Mouse (Mus musculus) spleen, adult 2 months (tissue): ENCODE measurements around the gene Usp30. TPM values are rescaled to one million over a fixed set of nuclear protein-coding genes. Genes with fewer than 3 reads are reported as not detected.

Experiments
- DNase-seq, 2 experiments: peaks; one replicate each; pipeline versions ENCODE4 v3.0.0 to v3.0.0-alpha.2; 2012 to 2021; ENCODE audit warnings: low spot score in 2 of 2, low read depth in 1 of 2
- H3K27ac ChIP-seq: fragments of 200-500 bp; 2 replicates; pipeline ENCODE4 v1.5.1; 2012; ENCODE audit warnings: low read length, inconsistent platforms; ENCODE audit not compliant: insufficient read depth
- H3K27me3 ChIP-seq: fragments of 200-500 bp; 2 replicates; pipeline ENCODE4 v1.6.1; 2012; ENCODE audit warnings: mild to moderate bottlenecking, moderate library complexity, low read length, inconsistent platforms; ENCODE audit not compliant: control insufficient read depth, insufficient read depth
- H3K36me3 ChIP-seq: fragments of 200-500 bp; 2 replicates; pipeline ENCODE4 v1.6.1; 2012; ENCODE audit warnings: mild to moderate bottlenecking, low read length, inconsistent platforms; ENCODE audit not compliant: control insufficient read depth, insufficient read depth
- H3K4me1 ChIP-seq: fragments of 200-500 bp; 2 replicates; pipeline ENCODE4 v1.6.1; 2011; ENCODE audit warnings: inconsistent platforms; ENCODE audit not compliant: control insufficient read depth, insufficient read depth, insufficient read length
- H3K4me3 ChIP-seq: fragments of 200-500 bp; 2 replicates; pipeline ENCODE4 v1.5.1; 2011; ENCODE audit warnings: mild to moderate bottlenecking, inconsistent platforms; ENCODE audit not compliant: insufficient read depth, insufficient read length; ENCODE audit errors: extremely low read depth
- CTCF ChIP-seq: fragments of 200-500 bp; IDR thresholded peaks from 2 replicates; pipeline ENCODE4 v1.5.1; 2011; ENCODE audit warnings: mild to moderate bottlenecking, inconsistent platforms; ENCODE audit not compliant: insufficient read depth, insufficient read length, insufficient replicate concordance; ENCODE audit errors: extremely low read depth
- POLR2A ChIP-seq: fragments of 200-500 bp; IDR thresholded peaks from 2 replicates; pipeline ENCODE4 v1.6.1; 2011; ENCODE audit warnings: low read depth, low read length, inconsistent platforms
- WGBS: fragments of 180-500 bp; shearing (Covaris S2); methylation state at CpG from one replicate; pipeline ENCODE4 v1.1.7; 2018; 5-methylcytosine and 5-hydroxymethylcytosine counted together
- polyA plus RNA-seq: library from polyadenylated mRNA; depleted of rRNA; stranded (reverse); fragments of >200 nt; gene quantifications from 2 replicates; pipeline ENCODE4 v1.2.3, GENCODE M21; 2012; rRNA removed

Gene Usp30
- 13.3 and 14.0 TPM in 2 replicates for polyA plus RNA-seq

- TF ChIP-seq POLR2A, result no peak
- no peak for TF ChIP-seq CTCF
- no peak for DNase-seq
- WGBS, result 88% methylated on average over 6 of the region's 6 CpGs
Measured at GRCm38 (mm10) chr5:114065161-114065560, at the start of gene Usp30. Usp30 (plus strand) TSS chr5:114065461.

GRCm38 (mm10) chr5:114024390-114024789 is 40.9 kb upstream of the Usp30 start:
- TF ChIP-seq POLR2A (no peak), CTCF (no peak)
- no peak for DNase-seq
- Histone ChIP-seq H3K36me3 (no peaks in the 10 kb centered on the region), H3K27me3 (no peaks in the 10 kb centered on the region), H3K4me3 (no peak overlapping the region), H3K4me1 (no peaks in the 10 kb centered on the region), H3K27ac (no peak overlapping the region)
- 45% methylated on average over 6 of the region's 6 CpGs for WGBS

More at GRCm38 (mm10) chr5:114065161-114065560, at the start of gene Usp30:
- Histone ChIP-seq H3K36me3 (no peaks in the 10 kb centered on the region), H3K4me3 (no peak within 1 kb of the TSS), H3K27me3 (no peaks in the 10 kb centered on the region), H3K4me1 (no peaks in the 10 kb centered on the region), H3K27ac (no peak within 1 kb of the TSS)

GRCm38 (mm10) chr5:114024885-114025284 is 40.4 kb upstream of the Usp30 start:
- 12% methylated on average over 8 of the region's 10 CpGs for WGBS
- no peaks in the 10 kb centered on the region for H3K4me1 ChIP-seq
- H3K36me3 ChIP-seq, result no peaks in the 10 kb centered on the region
- H3K4me3 ChIP-seq, result no peak overlapping the region
- no peak for DNase-seq
- TF ChIP-seq CTCF, result no peak
- no peak for TF ChIP-seq POLR2A
- no peak overlapping the region for H3K27ac ChIP-seq
- no peaks in the 10 kb centered on the region for H3K27me3 ChIP-seq

- Histone ChIP-seq H3K4me3 (no peak overlapping the region), H3K27ac (no peak overlapping the region), H3K27me3 (no peaks in the 10 kb centered on the region), H3K4me1 (no peaks in the 10 kb centered on the region), H3K36me3 (no peaks in the 10 kb centered on the region)
- WGBS, result 85% methylated on average over 12 of the region's 12 CpGs
- TF ChIP-seq CTCF (no peak), POLR2A (no peak)
- DNase-seq, result no peak
Measured at GRCm38 (mm10) chr5:114027217-114027944, 37.9 kb upstream of the Usp30 start.

GRCm38 (mm10) chr5:114028111-114028510 is 37.1 kb upstream of the Usp30 start:
- DNase-seq, result no peak
- WGBS, result 83% methylated on average over 12 of the region's 12 CpGs
- Histone ChIP-seq H3K36me3 (no peaks in the 10 kb centered on the region), H3K27ac (no peak overlapping the region), H3K27me3 (no peaks in the 10 kb centered on the region), H3K4me3 (no peak overlapping the region), H3K4me1 (no peaks in the 10 kb centered on the region)
- TF ChIP-seq CTCF, result no peak
- TF ChIP-seq POLR2A, result no peak

GRCm38 (mm10) chr5:114030652-114031051 is 34.6 kb upstream of the Usp30 start:
- Histone ChIP-seq H3K4me1 (no peaks in the 10 kb centered on the region), H3K36me3 (no peaks in the 10 kb centered on the region), H3K27me3 (no peaks in the 10 kb centered on the region), H3K4me3 (no peak overlapping the region), H3K27ac (no peak overlapping the region)
- no peak for DNase-seq
- 87% methylated on average over 12 of the region's 12 CpGs for WGBS
- TF ChIP-seq CTCF, result no peak
- no peak for TF ChIP-seq POLR2A

GRCm38 (mm10) chr5:114032161-114032763 is 33.0 kb upstream of the Usp30 start:
- Histone ChIP-seq H3K36me3 (no peaks in the 10 kb centered on the region), H3K27me3 (no peaks in the 10 kb centered on the region), H3K4me3 (no peak overlapping the region), H3K4me1 (no peaks in the 10 kb centered on the region), H3K27ac (no peak overlapping the region)
- DNase-seq, result no peak
- TF ChIP-seq CTCF (no peak), POLR2A (no peak)
- WGBS, result 87% methylated on average over 3 of the region's 3 CpGs
